Mouse (Mus musculus): ENCODE measurements around the gene Alkbh3.

DNA sequence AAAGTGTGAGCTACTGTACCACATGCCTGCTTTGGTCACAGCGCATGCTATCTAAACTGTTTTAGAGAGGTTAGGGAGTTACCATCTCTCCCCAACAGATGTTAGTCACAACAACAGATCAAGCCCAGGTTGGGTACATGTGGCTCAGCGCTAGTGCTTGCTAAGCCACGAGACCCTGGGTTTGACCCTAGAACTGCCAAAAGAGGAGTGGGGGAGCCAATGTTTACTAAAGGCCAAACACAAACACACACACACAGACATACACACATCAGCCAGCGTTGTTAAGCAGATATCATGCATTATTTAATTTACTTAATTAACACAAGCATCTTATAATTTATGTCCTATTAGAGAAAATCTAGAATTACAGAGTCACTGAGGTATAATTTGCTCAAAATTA lies 8.7 kb downstream of the Alkbh3 start:
- TF ChIP-seq CHD2 (IDR thresholded peaks at IDR 0.05; ENCODE audit: low read depth, low read length) (no peak), ZC3H11A (IDR thresholded peaks at IDR 0.05; ENCODE audit: borderline replicate concordance, low read depth, low read length) (no peak)
